Mouse (Mus musculus) brain, adult 2 months (tissue): ENCODE measurements around the gene Gng7.

Source experiments
- DNase-seq: peaks from one replicate; pipeline ENCODE4 v3.0.0; 2011; ENCODE audit warnings: low read depth, low spot score

Gng7 gene

DNA sequence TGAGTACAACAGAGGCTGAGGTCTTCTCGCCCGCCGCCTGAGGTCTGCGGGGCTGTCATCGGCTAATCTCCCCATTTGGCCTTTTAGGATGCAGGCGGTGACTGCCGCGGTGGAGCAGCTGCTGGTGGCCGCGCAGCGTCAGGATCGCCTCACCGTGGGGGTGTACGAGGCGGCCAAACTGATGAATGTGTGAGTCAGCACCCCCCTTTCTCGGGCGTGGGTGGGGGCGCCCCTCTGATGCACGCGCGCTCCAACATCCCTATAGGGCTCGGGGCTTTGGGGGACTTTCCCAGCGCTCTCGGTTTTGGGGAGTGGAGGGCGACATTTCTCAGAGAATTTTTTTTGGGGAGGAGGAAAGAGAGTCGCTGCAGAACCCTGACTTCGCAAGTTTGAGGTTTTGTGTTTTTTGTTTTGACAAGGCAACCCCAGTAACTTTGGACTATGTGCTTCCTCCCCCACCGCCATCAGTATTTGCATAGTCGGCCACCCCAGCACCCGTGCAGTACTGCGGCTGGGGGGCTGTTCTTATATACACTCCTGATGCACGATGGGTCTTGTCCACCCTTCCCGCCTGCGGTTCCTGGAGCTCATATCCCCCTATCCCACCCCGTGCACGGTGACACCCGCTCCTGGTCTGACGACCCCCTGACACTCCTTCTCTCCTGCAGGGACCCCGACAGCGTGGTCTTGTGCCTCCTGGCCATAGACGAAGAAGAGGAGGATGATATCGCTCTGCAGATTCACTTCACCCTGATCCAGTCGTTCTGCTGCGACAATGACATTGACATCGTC lies 84.2 kb downstream of the Gng7 start:
- peak; percentile 79 for DNase-seq

DNA sequence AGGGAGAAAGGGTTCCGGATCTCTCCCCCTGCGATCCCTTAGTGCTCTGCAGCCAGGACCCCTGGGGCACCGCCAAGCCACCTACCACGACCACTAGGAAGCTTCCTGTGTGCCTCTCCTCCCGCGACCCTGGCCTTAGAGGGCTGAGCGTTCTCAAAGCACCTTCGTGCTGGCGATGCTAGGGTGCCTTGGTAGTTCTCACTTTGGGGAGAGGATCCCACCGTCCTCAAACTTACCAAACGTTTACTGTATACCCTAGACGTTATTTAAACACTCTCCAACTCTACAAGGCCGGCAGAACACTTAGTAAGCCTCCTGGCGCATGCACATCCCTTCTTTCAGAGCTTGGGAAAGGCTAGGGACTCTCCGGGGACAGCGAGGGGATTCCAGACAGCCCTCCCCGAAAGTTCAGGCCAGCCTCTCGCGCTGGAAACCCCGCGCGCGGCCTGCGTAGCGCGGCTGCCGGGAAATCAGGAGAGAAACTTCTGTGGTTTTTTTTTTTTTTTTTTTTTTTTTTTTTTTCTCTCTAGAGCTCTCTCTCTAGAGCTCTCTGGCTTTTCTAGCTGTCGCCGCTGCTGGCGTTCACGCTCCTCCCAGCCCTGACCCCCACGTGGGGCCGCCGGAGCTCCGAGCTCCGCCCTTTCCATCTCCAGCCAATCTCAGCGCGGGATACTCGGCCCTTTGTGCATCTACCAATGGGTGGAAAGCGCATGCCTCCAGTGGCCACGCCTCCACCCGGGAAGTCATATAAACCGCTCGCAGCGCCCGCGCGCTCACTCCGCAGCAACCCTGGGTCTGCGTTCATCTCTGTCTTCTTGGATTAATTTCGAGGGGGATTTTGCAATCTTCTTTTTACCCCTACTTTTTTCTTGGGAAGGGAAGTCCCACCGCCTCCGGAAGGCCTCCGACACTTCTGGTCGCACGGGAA lies 85.2 kb downstream of the Gng7 start, which contains the start of gene Gadd45b:
Gene Gadd45b (plus strand): TSS at position 775 of the 928 bp plus-strand sequence.
- peak; percentile 100 for DNase-seq

DNA sequence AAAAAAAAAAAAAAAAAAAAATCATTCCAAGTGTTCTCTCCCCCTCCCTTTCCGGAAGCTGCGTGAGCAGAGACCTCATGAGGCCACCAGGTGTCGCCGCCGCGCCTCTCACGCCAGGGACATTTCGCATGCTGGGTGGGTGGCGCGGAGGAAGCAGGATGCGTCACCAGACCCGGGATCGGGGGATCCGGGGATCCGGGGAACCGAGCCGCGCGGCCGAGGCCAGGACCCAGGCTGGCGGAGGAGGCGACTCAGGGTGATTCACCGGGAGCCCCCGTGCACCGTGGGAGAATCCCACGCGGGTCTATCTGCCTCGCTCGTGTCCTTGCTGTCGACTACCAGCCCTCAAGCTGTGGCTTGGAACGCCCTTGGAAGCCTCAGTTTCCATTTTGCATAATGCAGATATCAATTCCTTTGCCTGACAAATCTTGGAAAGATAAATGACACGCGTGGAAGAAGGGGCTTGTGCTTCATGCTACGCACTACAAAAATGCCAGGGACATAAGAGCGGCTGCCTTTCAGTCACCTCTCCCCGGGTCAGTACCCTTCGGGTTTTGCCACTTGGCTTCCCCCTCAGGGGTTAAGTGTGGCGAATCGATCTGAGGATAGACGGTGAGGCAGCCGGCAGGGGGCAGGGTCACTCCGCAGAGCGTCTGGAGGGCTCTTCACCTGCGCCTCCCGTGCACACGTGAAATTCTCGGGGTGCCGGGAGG lies 86.0 kb downstream of the Gng7 start:
- peak; percentile 97 for DNase-seq

DNA sequence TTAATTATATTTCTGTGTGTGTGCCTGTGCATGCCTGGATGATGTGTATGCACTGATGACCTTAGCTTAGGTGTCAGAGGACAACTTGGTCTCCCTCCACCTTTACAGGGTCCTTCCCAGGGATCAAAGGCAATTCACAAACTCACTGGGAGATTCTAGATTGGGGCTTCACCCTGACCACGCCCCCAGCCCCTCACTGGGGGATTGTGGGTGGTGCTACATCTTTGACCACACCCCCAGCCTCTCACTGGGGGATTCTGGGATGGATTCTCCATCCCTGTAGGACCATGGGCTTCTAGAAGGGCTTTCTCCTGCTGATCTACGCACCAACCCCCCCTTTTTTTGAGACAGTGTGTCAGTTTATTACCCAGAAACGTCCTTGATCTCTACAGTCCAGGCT lies 89.3 kb downstream of the Gng7 start:
- DNase-seq = no peak

DNA sequence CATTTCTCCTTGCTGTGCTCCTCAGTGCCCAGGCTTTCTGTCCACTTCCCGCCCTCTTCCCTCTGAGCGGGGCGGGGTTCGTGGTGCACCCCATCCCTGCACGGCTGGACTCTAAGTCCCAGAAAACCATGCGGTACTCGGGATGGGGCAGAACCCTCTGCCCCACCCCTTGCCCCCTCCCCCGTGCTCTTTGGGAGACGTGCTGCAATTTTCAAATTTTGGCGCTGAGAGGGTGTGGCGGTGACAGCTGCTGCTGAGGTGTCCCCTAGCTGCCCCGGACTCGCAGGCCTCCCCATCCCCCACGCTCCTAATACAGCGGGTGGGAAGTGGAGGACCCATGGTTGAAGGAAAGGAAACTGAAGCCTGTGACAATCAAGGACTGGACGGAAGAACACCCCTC lies 92.8 kb downstream of the Gng7 start:
- no peak for DNase-seq

DNA sequence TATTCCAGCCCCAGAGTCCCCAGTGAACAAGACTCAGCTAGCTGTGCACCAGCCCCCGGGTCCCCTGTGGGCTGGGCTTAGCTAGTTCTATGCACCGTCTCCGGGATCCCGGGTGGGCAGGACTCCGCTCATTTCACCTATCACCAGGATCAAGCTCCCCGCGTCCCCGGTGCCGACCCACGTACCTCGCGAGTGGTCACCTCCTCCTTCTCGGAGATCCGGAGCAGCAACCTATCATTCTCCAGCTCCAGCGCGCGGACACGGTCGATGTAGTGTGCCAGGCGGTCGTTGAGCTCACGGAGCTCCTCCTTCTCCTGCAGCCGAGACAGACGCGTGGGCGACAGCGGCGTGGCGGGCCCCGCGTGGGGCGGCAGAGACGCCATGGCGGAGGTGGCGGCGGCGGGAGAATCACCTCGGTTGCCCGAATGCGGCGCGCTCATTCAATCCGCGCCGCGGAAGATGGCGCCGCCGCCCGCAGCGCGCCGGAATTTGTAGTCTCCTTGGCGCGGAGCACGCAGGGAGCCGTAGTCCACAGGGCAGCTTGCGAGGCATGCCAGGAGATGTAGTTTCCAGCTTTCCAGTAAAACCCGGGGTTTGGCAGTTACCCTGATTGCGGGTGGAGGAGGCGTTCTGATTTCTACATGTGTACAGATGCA lies 96.8 kb downstream of the Gng7 start, which contains the start of gene Lmnb2:
Gene Lmnb2 (minus strand): TSS at position 467 of the 656 bp plus-strand sequence.
- peak; percentile 97 for DNase-seq

DNA sequence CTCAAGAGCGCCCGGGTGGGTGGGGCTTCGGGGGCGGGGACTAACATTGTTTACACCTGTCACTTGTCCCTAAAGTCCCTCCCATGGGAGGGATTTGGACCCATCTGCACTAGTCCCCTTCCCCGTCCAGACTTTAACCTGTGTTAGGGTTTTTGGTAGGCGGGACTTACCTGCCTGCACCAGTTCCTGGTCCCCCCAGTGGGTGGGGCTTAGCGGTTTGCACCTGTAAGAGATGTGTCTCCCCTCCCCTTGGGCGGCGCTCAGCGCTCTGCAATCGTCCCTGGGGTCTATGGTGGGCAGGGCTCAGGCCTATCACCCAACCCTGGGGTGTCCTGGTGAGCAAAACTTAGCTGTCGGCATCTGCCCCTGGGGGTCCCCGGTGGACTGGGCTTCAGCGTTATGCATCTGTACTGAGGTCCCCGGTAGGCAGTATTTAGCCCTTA lies 97.4 kb downstream of the Gng7 start:
- peak; percentile 56 for DNase-seq

DNA sequence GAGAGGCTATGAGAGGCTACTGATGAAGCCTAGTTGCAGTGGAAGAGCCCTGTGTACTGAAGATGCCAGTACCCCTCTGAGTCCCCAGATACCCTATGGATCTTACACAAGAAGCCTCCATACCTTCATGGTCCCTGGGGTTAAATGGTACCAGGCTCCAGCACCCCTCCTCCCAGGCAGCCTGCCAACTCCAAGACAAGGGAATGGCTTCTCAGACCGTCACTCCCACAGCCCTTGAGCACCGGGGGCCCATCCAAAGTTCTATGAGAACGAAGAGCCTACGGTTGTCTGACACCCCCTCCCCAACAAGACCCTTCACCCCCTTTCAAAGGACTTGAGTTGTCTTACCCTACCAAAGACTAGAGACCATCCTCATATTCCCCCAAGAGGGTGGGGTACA lies 99.0 kb downstream of the Gng7 start:
- no peak for DNase-seq

DNA sequence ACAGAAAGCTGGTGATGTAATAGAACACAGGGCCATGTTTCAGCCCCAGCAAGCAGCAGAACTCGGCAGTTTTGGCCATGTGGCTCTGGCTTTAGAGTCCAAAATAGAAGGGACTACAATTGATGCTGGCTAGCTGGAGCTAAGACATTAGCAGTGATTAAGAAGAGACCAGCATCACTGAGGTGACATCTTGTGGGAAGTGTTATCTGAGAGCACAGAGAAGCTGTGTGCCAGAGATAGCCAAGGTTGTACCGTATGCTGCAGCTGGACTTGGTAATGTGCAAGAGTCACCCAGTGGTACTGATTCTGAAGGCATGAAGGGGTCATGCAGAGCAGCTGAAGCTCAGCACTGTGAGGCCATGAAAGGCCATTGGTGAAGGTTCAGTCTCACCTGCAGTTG lies 99.5 kb downstream of the Gng7 start:
- DNase-seq = no peak

DNA sequence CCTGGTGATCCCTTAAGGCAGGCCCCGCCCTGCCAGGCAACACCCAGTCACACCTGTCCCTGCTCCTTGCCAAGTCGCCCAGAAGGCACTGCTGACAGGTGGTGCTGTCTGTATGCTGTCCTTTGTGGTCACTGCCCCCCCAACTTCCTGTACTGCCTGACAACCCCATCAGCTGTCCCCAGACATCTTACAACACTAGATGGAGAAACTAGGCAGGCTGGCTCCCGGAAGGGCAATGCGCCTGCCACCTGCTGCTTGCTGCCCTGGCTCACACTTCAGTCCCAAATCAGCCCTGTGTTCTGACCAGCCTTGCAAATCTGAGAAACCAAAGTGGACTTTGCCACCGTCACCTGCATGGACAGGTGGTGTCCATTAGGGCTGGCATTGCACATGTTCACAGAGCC lies 100.5 kb downstream of the Gng7 start:
- peak; percentile 90 for DNase-seq

DNA sequence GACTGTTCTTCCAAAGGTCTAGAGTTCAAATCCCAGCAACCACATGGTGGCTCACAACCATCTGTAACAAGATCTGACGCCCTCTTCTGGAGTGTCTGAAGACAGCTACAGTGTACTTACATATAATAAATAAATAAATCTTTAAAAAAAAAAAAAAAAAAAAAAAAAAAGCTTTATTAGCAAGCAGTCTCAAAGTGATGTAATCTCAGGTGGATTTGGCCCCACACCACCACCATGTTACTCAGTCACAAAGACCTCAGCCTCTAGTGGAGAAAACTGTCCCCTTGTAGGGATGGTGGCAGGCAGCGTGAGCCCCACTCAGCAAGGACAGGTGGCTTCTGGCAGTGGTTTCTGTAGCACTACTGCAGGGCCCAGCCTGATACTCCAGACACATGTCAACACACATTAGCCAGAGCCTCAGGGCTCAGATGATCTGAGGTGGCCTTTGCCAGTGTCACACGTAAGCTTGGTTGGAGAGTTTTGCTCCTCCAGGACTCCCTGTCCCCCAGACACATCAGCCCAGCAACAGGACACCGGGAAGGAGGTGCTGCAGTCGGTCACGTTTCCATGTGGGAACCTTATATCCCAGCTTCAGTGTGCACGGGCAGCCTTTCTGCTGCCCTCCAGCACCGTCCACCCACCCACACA lies 101.3 kb downstream of the Gng7 start:
- no peak for DNase-seq

DNA sequence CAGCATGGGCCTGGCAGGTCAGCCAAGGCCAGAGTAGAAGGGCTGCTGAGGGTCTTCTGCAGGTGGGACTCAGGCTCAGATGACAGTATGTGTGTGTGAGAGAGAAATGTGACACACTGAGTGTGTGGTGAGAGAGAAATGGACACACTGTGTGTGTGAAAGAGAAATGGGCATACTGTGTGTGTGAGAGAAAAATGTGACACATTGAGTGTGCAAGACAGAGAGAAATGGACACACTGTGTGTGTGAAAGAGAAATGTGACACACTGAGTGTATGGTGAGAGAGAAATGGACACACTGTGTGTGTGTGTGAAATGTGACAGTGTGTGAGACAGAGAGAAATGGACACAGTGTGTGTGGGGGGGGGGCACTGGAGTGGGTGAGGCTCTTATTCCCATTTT lies 102.9 kb downstream of the Gng7 start:
- no peak for DNase-seq

DNA sequence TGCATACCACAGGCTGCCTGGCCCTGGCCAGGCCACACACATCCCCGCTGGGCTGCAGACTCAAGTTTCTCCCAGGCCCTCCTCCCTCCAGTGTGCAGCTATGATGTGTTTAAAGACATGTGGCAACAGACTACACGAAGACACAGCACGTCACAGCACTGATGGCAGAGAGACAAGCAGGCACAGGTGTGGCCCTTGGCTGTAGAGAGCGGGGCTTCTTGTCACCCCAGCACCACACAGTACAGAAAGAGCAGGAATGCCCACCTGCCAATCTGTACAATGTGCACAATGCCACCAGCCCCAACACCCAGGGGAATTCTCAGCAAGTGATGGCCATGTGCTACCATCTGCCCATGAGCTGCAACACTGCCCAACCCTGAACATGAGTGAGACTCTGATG lies 103.4 kb downstream of the Gng7 start:
- no peak for DNase-seq

DNA sequence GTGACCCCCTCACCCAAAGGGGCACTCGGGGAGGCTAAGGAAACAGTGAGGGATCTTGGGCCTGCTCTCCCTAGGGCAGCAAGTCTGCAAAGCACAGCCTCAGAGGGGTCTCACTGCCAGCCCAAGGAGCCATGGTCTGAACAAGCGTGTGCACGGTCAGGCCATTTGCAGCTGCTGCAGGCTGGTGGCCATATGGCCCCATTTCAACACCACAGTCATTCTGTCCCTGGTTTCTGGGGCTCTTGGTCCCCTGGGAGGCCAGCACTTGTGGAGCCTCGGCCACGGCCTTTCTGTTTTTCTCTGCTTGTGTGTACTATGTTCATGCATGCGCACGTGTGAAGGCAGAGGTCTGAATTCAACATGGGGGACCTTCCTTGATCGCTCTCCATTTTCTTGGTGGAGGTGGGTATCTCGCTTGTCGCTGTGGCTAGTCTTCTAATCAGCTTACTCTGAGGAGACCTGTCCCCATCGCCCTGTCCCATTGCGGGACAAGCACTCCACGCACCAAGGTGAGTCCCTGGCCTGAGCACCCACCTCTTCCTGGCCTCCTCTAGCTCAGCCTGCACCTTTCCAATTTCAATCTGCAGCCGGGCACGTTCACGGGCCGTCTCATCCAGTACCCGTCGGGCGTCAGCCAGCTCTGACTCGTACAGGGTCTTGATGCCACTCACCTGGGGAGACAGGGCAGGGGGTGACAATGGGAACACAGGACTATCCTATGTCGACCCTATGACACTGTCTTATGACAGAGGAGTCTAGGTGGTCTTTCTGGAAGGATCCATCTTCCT lies 105.2 kb downstream of the Gng7 start:
- no peak for DNase-seq

DNA sequence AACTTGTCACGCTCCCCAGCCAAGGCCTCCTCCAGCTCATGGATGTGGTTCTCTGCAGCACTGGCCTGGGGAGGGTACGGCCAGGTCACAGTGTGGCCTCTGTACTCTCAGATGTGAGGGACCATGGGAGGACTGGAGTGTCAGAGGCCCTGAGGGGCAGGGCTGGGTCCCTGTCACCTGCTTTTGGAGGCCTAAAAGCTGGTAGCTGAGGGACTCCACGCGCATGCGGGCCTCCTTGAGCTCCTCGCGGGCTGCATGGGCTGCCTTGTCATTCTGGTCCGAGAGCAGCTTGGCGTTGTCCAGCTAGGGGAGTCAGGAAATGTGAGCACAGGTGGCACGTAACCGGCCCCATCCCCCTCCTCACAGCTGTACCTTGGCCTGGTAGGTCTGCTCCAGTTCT lies 110.0 kb downstream of the Gng7 start:
- DNase-seq = no peak

DNA sequence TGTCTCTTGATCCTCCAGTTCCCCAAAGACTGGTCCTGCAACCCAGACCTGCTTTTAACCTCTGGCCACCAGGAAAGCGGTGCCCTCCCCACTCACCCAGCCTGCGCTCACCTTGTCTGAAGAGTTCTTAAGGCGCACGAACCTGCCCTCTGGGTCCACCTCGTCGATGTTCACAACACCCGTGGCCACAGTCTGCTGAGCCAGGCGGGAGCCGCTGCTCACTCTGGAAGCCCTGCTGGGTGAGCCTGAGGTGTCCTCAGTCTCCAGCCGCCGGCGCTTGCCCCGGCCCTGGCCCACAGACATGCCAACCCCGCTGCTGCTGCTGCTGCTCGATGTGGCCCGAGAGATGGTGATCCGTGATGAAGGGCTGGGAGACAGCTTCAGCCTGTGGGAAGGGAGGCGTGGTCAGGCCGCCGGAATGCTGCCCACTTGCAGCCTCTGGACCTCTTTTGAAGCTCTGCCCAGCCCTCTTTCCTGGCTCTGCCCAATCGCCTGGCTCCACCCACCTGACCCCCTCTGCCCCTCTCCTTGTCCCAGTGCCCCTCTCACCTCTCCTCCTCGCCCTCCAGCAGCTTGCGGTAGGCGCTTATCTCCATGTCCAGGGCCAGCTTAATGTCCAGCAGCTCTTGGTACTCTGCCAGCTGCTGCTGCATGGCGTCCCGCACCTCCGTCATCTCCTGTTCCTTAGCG lies 110.6 kb downstream of the Gng7 start:
- DNase-seq = no peak

DNA sequence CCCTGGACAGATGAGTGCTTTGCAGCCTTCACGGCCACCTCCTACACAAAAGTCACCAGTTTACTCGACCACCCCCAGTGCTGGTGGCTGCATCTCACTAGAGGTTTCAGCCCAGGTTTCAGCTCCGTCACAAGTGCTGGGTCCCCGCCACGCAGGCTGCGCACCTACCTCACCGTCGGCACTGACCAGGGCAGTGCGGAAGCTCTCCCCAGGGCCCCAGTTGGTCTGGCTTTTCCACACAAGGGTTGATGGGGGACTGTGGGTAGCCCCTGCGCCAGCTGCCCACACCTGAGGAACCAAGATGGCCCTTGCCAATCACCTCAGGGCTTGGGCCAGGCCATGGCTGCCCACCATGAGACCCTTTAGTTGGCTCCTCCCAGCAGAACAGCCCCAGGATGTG lies 111.5 kb downstream of the Gng7 start:
- no peak for DNase-seq

DNA sequence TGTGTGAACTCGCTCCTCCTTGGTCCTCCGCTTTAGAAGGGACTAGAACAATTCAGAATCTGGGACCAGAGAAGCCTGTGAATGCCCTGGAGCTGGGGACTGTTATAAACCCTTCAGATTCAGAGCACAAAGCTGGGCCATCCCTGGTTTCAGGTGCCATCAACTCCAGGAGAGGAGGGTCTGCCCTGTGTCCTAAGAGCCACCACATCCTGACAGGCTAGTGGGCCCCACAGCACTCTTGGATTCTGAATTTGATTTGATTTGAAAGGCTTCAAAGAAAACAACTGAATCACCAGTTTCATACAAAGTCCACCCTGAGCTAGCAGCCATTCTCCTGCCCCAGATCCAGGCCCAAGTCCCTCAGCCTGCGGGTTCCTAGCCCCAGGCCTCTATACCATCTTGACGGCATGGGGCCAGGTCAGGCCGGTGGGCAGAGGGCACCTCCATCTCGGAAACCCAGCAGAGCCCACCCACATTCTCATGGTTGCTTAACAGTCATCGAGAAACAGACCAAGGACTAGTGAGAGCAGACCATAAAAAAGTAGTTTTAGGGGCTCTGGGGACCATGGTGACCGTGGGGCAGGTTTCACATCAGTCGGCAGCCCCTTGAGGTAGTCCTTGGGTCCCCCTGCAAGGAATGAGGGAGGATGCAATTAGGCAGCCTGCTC lies 112.3 kb downstream of the Gng7 start:
- no peak for DNase-seq
